Mouse (Mus musculus): ENCODE measurements around the gene Fam178b. TPM values are rescaled to one million over a fixed set of nuclear protein-coding genes. Genes with fewer than 3 reads are reported as not detected.

Fam178b gene
- polyA plus RNA-seq, 1 experiment, result 0.08 TPM

DNA sequence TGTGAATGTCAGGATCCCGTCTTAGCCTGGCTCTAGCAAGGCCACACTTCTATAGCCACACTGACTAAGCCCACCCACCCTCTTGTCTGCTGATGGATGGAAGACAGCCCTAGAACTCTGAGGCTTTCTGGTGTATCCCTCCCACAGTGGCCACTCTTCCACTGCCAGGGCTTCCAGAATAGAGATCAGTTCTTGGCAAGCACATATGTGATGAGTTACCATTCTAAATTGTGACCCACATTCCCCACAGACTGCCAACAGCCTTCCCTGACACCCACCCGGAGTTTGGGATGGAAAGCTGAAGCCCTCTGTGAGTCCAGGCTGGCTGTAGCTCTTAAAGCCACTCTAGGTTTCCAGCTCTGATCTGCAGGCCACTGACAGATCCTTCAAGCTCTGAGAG, 24.2 kb upstream of the Fam178b start:
- Histone ChIP-seq H3K79me3 (ENCODE audit: low read depth) (peaks cover 27% of the 10 kb centered on the region), H3K36me3 (ENCODE audit: control insufficient read depth, insufficient read depth) (peaks cover 36% of the 10 kb centered on the region), H3K4me3 (ENCODE audit: insufficient read depth, poor library complexity, severe bottlenecking) (no peak overlapping the region), H3K79me2 (ENCODE audit: control insufficient read depth, insufficient read depth) (peaks cover 33% of the 10 kb centered on the region), H3K27me3 (ENCODE audit: control insufficient read depth, insufficient read depth, insufficient read length) (no peaks in the 10 kb centered on the region), H3ac (ENCODE audit: control insufficient read depth, insufficient read length, low read depth) (no peak overlapping the region)
- TF ChIP-seq MYOG (IDR thresholded peaks at IDR 0.05; ENCODE audit: control insufficient read depth, extremely low read depth, insufficient read length) (no peak), CTCF (IDR thresholded peaks at IDR 0.05; ENCODE audit: control insufficient read depth, insufficient read depth, insufficient read length) (no peak), USF1 (IDR thresholded peaks at IDR 0.05; ENCODE audit: low read depth) (no peak), CEBPB (IDR thresholded peaks at IDR 0.05; ENCODE audit: low read depth) (no peak), FOSL1 (IDR thresholded peaks at IDR 0.05; ENCODE audit: insufficient read depth, low read length, poor library complexity, severe bottlenecking) (no peak), MYOD1 (IDR thresholded peaks at IDR 0.05; ENCODE audit: control insufficient read depth, insufficient read length, low read depth) (no peak), MAX (IDR thresholded peaks at IDR 0.05) (no peak)

DNA sequence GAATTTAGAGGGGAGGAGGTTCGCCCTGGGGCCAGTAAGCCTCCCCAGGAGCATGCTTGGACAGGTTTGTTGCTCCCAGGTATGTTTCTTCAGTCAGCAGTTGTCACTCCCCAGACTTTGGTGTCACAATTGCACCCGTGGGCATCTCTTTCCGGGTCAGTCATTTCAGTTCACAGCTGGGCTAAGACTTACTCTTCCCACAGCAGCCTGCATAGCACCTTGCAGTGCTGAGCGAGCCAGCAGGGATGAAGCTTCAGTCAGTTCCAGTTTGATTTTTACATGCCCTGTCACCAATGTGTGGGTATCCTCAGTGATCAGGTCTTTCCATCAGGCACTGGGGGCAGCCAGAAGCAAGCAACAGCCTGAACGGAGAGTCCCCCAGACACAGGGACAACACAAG, 14.0 kb upstream of the Fam178b start:
- H3K79me3 ChIP-seq (ENCODE audit: low read depth), result peaks cover 10% of the 10 kb centered on the region
- peaks cover 57% of the 10 kb centered on the region for H3K36me3 ChIP-seq (ENCODE audit: control insufficient read depth, insufficient read depth)
- H3K79me2 ChIP-seq (ENCODE audit: control insufficient read depth, insufficient read depth), result peaks cover 12% of the 10 kb centered on the region
- no peaks in the 10 kb centered on the region for H3K27me3 ChIP-seq (ENCODE audit: control insufficient read depth, insufficient read depth, insufficient read length)
- no peak overlapping the region for H3ac ChIP-seq (ENCODE audit: control insufficient read depth, insufficient read length, low read depth)
- no peak overlapping the region for H3K4me3 ChIP-seq (ENCODE audit: insufficient read depth, poor library complexity, severe bottlenecking)
- no peak for TF ChIP-seq MAX (IDR thresholded peaks at IDR 0.05)
- TF ChIP-seq CTCF (IDR thresholded peaks at IDR 0.05; ENCODE audit: control insufficient read depth, insufficient read depth, insufficient read length), result no peak
- no peak for TF ChIP-seq USF1 (IDR thresholded peaks at IDR 0.05; ENCODE audit: low read depth)
- no peak for TF ChIP-seq FOSL1 (IDR thresholded peaks at IDR 0.05; ENCODE audit: insufficient read depth, low read length, poor library complexity, severe bottlenecking)
- TF ChIP-seq MYOD1 (IDR thresholded peaks at IDR 0.05; ENCODE audit: control insufficient read depth, insufficient read length, low read depth), result no peak
- TF ChIP-seq MYOG (IDR thresholded peaks at IDR 0.05; ENCODE audit: control insufficient read depth, extremely low read depth, insufficient read length), result no peak
- no peak for TF ChIP-seq CEBPB (IDR thresholded peaks at IDR 0.05; ENCODE audit: low read depth)

DNA sequence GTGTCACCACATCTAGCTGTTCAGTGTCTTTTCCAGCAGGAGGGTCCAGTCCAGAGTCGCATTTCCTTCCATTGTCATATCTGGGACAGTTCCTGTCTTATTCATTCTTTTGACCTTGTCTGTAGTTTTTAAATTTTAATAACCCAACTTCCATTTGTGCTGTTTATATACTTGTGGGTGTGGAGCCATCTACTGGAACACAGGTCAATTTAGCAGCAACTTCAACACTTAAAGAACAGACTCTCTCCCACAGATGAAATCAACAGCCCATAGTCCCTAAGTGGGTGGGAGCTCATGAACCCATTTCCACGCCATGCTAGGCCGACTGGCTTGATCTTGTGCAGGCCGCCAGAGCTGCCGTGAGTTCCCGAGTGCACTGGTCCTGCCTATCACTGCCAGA, 13.4 kb upstream of the Fam178b start:
- Histone ChIP-seq H3K79me2 (ENCODE audit: control insufficient read depth, insufficient read depth) (peaks cover 18% of the 10 kb centered on the region), H3K79me3 (ENCODE audit: low read depth) (peaks cover 15% of the 10 kb centered on the region), H3K36me3 (ENCODE audit: control insufficient read depth, insufficient read depth) (peaks cover 52% of the 10 kb centered on the region), H3K4me3 (ENCODE audit: insufficient read depth, poor library complexity, severe bottlenecking) (no peak overlapping the region), H3K27me3 (ENCODE audit: control insufficient read depth, insufficient read depth, insufficient read length) (no peaks in the 10 kb centered on the region), H3ac (ENCODE audit: control insufficient read depth, insufficient read length, low read depth) (no peak overlapping the region)
- TF ChIP-seq CTCF (IDR thresholded peaks at IDR 0.05; ENCODE audit: control insufficient read depth, insufficient read depth, insufficient read length) (no peak), FOSL1 (IDR thresholded peaks at IDR 0.05; ENCODE audit: insufficient read depth, low read length, poor library complexity, severe bottlenecking) (no peak), MYOD1 (IDR thresholded peaks at IDR 0.05; ENCODE audit: control insufficient read depth, insufficient read length, low read depth) (no peak), MAX (IDR thresholded peaks at IDR 0.05) (no peak), CEBPB (IDR thresholded peaks at IDR 0.05; ENCODE audit: low read depth) (no peak), USF1 (IDR thresholded peaks at IDR 0.05; ENCODE audit: low read depth) (no peak), MYOG (IDR thresholded peaks at IDR 0.05; ENCODE audit: control insufficient read depth, extremely low read depth, insufficient read length) (no peak)

DNA sequence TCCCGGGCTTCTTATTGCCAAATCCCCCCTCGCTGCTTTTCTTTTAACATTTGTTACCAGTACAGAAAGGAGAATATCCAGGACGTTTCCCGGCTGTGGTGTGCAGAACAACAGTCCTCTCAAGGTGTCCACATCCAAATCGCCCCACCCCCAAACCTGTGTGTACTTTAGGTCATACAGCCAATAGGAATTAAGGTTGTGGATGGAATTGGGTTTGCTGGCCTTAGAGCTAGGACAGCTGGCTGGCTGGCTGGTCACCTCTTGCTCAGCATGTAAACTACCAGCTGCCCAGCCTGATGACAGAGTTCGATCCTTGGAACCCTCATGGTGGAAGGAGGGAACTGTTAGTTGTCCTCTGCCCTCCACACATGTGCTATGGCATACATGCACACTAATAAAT, 11.9 kb upstream of the Fam178b start:
- Histone ChIP-seq H3K79me3 (ENCODE audit: low read depth) (peaks cover 15% of the 10 kb centered on the region), H3K79me2 (ENCODE audit: control insufficient read depth, insufficient read depth) (peaks cover 19% of the 10 kb centered on the region), H3K36me3 (ENCODE audit: control insufficient read depth, insufficient read depth) (peaks cover 38% of the 10 kb centered on the region), H3K27me3 (ENCODE audit: control insufficient read depth, insufficient read depth, insufficient read length) (no peaks in the 10 kb centered on the region), H3ac (ENCODE audit: control insufficient read depth, insufficient read length, low read depth) (no peak overlapping the region), H3K4me3 (ENCODE audit: insufficient read depth, poor library complexity, severe bottlenecking) (no peak overlapping the region)
- TF ChIP-seq MAX (IDR thresholded peaks at IDR 0.05) (no peak), MYOG (IDR thresholded peaks at IDR 0.05; ENCODE audit: control insufficient read depth, extremely low read depth, insufficient read length) (no peak), CTCF (IDR thresholded peaks at IDR 0.05; ENCODE audit: control insufficient read depth, insufficient read depth, insufficient read length) (no peak), FOSL1 (IDR thresholded peaks at IDR 0.05; ENCODE audit: insufficient read depth, low read length, poor library complexity, severe bottlenecking) (no peak), MYOD1 (IDR thresholded peaks at IDR 0.05; ENCODE audit: control insufficient read depth, insufficient read length, low read depth) (no peak), USF1 (IDR thresholded peaks at IDR 0.05; ENCODE audit: low read depth) (no peak), CEBPB (IDR thresholded peaks at IDR 0.05; ENCODE audit: low read depth) (no peak)

DNA sequence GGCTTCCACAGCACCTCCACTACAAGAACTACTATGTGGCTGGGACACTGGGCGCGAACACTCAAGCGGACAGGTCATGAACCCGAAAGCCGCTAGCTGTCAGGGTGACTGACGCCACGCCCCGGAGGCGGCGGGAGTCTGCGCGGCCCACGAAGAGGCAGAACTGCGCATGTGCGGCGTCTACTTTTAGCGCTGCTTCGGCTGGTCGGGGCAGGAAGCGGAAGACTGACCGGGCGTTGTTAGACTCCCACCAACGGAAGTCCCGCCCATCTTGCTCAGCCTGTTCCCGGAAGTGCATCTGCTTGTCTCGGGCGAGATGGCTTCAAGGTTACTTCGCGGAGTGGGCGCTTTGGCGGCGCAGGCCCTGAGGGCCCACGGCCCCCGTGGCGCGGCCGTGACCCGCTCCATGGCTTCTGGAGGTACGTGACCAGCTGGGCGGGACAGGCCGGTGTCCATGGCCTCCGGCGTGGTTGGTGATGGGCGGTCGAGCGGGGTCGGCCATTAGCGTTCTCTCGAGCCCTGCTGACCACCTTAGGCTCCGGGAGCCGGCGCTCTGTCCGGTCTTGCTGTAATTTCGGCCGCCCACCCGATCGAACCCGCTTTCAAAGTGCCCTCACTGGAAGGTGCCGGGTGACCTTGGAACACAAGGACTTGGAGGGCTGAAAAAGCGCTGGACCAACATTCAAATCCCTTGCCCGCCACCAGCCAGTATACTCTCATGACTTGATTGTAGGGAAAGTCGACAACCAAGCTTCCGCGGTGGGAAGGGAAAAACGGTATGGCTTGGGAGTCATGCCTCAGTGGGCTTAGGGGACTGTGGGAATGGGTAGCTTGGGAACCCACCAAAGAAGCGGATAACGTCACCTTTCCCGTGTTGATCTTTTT, 8.5 kb upstream of the Fam178b start, which contains the start of gene Cox5b:
Gene Cox5b (plus strand): TSS at position 179 of the 885 bp plus-strand sequence.
- Histone ChIP-seq H3K4me3 (ENCODE audit: insufficient read depth, poor library complexity, severe bottlenecking) (peak within 1 kb of the TSS; percentile 80), H3K36me3 (ENCODE audit: control insufficient read depth, insufficient read depth) (peaks cover 31% of the 10 kb centered on the region), H3K79me2 (ENCODE audit: control insufficient read depth, insufficient read depth) (peaks cover 19% of the 10 kb centered on the region), H3ac (ENCODE audit: control insufficient read depth, insufficient read length, low read depth) (peak within 1 kb of the TSS; percentile 91), H3K79me3 (ENCODE audit: low read depth) (peaks cover 15% of the 10 kb centered on the region), H3K27me3 (ENCODE audit: control insufficient read depth, insufficient read depth, insufficient read length) (no peaks in the 10 kb centered on the region)
- TF ChIP-seq CEBPB (IDR thresholded peaks at IDR 0.05; ENCODE audit: low read depth), result no peak
- no peak for TF ChIP-seq FOSL1 (IDR thresholded peaks at IDR 0.05; ENCODE audit: insufficient read depth, low read length, poor library complexity, severe bottlenecking)
- TF ChIP-seq MAX (IDR thresholded peaks at IDR 0.05), result no peak
- no peak for TF ChIP-seq MYOD1 (IDR thresholded peaks at IDR 0.05; ENCODE audit: control insufficient read depth, insufficient read length, low read depth)
- TF ChIP-seq CTCF (IDR thresholded peaks at IDR 0.05; ENCODE audit: control insufficient read depth, insufficient read depth, insufficient read length), result no peak
- no peak for TF ChIP-seq MYOG (IDR thresholded peaks at IDR 0.05; ENCODE audit: control insufficient read depth, extremely low read depth, insufficient read length)
- TF ChIP-seq USF1 (IDR thresholded peaks at IDR 0.05; ENCODE audit: low read depth), result no peak

All from C2C12 (cell line).